Mouse (Mus musculus) MEL (cell line): ENCODE measurements around the gene Gjb2. TPM values are rescaled to one million over a fixed set of nuclear protein-coding genes. Genes with fewer than 3 reads are reported as not detected.

Experiments
- DNase-seq: peaks from one replicate; pipeline ENCODE4 v3.0.0; 2011; ENCODE audit warnings: low read depth, low spot score
- H3K27ac ChIP-seq: 2 replicates; pipeline ENCODE4 v1.5.1; 2012; ENCODE audit warnings: low read depth, mild to moderate bottlenecking, control low read depth, low read length, moderate library complexity; ENCODE audit not compliant: control insufficient read depth
- H3K27me3 ChIP-seq, 2 experiments: fragments of 150-350 bp in 1 of 2; sonication (generic) in 1 of 2; 2 replicates each; pipeline ENCODE4 v1.6.1; 2012; ENCODE audit warnings: low read length in 2 of 2, mild to moderate bottlenecking in 2 of 2, improper control_type of control experiment in 1 of 2, moderate library complexity in 1 of 2; ENCODE audit not compliant: insufficient read depth in 2 of 2, control insufficient read depth in 1 of 2
- H3K36me3 ChIP-seq, 2 experiments: 2 replicates each; pipeline ENCODE4 v1.6.1; 2012 to 2014; ENCODE audit warnings: low read length in 2 of 2, improper control_type of control experiment in 1 of 2, inconsistent platforms in 1 of 2, mild to moderate bottlenecking in 1 of 2; ENCODE audit not compliant: insufficient read depth in 2 of 2, control insufficient read depth in 1 of 2
- H3K4me1 ChIP-seq, 2 experiments: fragments of 150-350 bp in 1 of 2; sonication (generic) in 1 of 2; 2 replicates each; pipeline ENCODE4 v1.6.1; 2012; ENCODE audit warnings: low read length in 2 of 2, improper control_type of control experiment in 1 of 2, mild to moderate bottlenecking in 1 of 2; ENCODE audit not compliant: insufficient read depth in 2 of 2, control insufficient read depth in 1 of 2
- H3K4me3 ChIP-seq, 2 experiments: fragments of 150-350 bp in 1 of 2; sonication (generic) in 1 of 2; 2 replicates each; pipeline ENCODE4 v1.5.1; 2012; ENCODE audit warnings: low read depth in 2 of 2, low read length in 2 of 2, mild to moderate bottlenecking in 2 of 2, moderate library complexity in 2 of 2, control low read depth in 1 of 2, improper control_type of control experiment in 1 of 2; ENCODE audit not compliant: control insufficient read depth in 1 of 2, insufficient read depth in 1 of 2
- H3K79me2 ChIP-seq: 2 replicates; pipeline ENCODE4 v1.6.1; 2012; ENCODE audit warnings: mild to moderate bottlenecking, low read length, moderate library complexity; ENCODE audit not compliant: control insufficient read depth, poor library complexity, insufficient read depth
- H3K9ac ChIP-seq: 2 replicates; pipeline ENCODE4 v1.6.1; 2012; ENCODE audit warnings: low read depth, mild to moderate bottlenecking, control low read depth, low read length, moderate library complexity; ENCODE audit not compliant: control insufficient read depth, poor library complexity, severe bottlenecking
- H3K9me3 ChIP-seq: fragments of 150-350 bp; sonication (generic); replicated peaks from 2 replicates; pipeline ENCODE4 v1.6.1; 2012; ENCODE audit warnings: mild to moderate bottlenecking, low read length, improper control_type of control experiment, moderate library complexity; ENCODE audit not compliant: insufficient read depth
- BHLHE40 ChIP-seq: IDR thresholded peaks from 2 replicates; pipeline ENCODE4 v1.6.1; 2012; ENCODE audit warnings: low read depth, mild to moderate bottlenecking, inconsistent platforms, low read length, improper control_type of control experiment, borderline replicate concordance
- CHD2 ChIP-seq: IDR thresholded peaks from 2 replicates; pipeline ENCODE4 v1.6.1; 2011; ENCODE audit warnings: low read length, improper control_type of control experiment
- E2F4 ChIP-seq: IDR thresholded peaks from 2 replicates; pipeline ENCODE4 v1.6.1; 2011; ENCODE audit warnings: low read depth, low read length, improper control_type of control experiment, borderline replicate concordance
- ETS1 ChIP-seq: IDR thresholded peaks from 2 replicates; pipeline ENCODE4 v1.6.1; 2012; ENCODE audit warnings: low read depth, mild to moderate bottlenecking, inconsistent platforms, low read length, improper control_type of control experiment, moderate library complexity
- GABPA ChIP-seq: IDR thresholded peaks from 2 replicates; pipeline ENCODE4 v1.6.1; 2012; ENCODE audit warnings: low read depth, mild to moderate bottlenecking, inconsistent platforms, low read length, improper control_type of control experiment, moderate library complexity
- HCFC1 ChIP-seq: IDR thresholded peaks from 2 replicates; pipeline ENCODE4 v1.6.1; 2012; ENCODE audit warnings: low read depth, mild to moderate bottlenecking, inconsistent platforms, low read length, improper control_type of control experiment, moderate library complexity
- JUND ChIP-seq: IDR thresholded peaks from 2 replicates; pipeline ENCODE4 v1.6.1; 2011; ENCODE audit warnings: low read depth, mild to moderate bottlenecking, improper control_type of control experiment, low read length
- KAT2A ChIP-seq: conservative IDR thresholded peaks from 2 replicates; pipeline ENCODE4 v1.6.1; 2012; ENCODE audit warnings: low read depth, low read length, improper control_type of control experiment, inconsistent platforms
- MAFK ChIP-seq: IDR thresholded peaks from 2 replicates; pipeline ENCODE4 v1.6.1; 2011; ENCODE audit warnings: low read depth, mild to moderate bottlenecking, low read length, improper control_type of control experiment, borderline replicate concordance
- MAX ChIP-seq: IDR thresholded peaks from 2 replicates; pipeline ENCODE4 v1.6.1; 2011; ENCODE audit warnings: low read length, improper control_type of control experiment
- MEF2A ChIP-seq: IDR thresholded peaks from 2 replicates; pipeline ENCODE4 v1.6.1; 2014; ENCODE audit warnings: low read depth, mild to moderate bottlenecking, inconsistent platforms, low read length, improper control_type of control experiment; ENCODE audit not compliant: poor library complexity, insufficient replicate concordance, severe bottlenecking; ENCODE audit errors: extremely low read depth
- MXI1 ChIP-seq: IDR thresholded peaks from 2 replicates; pipeline ENCODE4 v1.6.1; 2011; ENCODE audit warnings: mild to moderate bottlenecking, low read depth, low read length, improper control_type of control experiment
- MYB ChIP-seq: IDR thresholded peaks from 2 replicates; pipeline ENCODE4 v1.6.1; 2011; ENCODE audit warnings: mild to moderate bottlenecking, low read depth, low read length, improper control_type of control experiment
- NELFE ChIP-seq: IDR thresholded peaks from 2 replicates; pipeline ENCODE4 v1.6.1; 2011; ENCODE audit warnings: low read depth, low read length, improper control_type of control experiment
- POLR2AphosphoS5 ChIP-seq: IDR thresholded peaks from 2 replicates; pipeline ENCODE4 v1.6.1; 2012; ENCODE audit warnings: low read depth, borderline replicate concordance, mild to moderate bottlenecking, inconsistent platforms, low read length, moderate library complexity, mixed read lengths
- RCOR1 ChIP-seq: IDR thresholded peaks from 2 replicates; pipeline ENCODE4 v1.6.1; 2012; ENCODE audit warnings: low read depth, mild to moderate bottlenecking, inconsistent platforms, low read length, improper control_type of control experiment
- SMC3 ChIP-seq: IDR thresholded peaks from 2 replicates; pipeline ENCODE4 v1.6.1; 2011; ENCODE audit warnings: low read depth, low read length, improper control_type of control experiment
- UBTF ChIP-seq: IDR thresholded peaks from 2 replicates; pipeline ENCODE4 v1.6.1; 2012; ENCODE audit warnings: low read depth, mild to moderate bottlenecking, inconsistent platforms, low read length, improper control_type of control experiment, moderate library complexity, borderline replicate concordance; ENCODE audit not compliant: insufficient read depth
- USF2 ChIP-seq, 2 experiments: IDR thresholded peaks; 2 replicates each; pipeline ENCODE4 v1.6.1; 2011 to 2012; ENCODE audit warnings: improper control_type of control experiment in 2 of 2, low read length in 2 of 2, borderline replicate concordance in 1 of 2, inconsistent platforms in 1 of 2, low read depth in 1 of 2, mild to moderate bottlenecking in 1 of 2; ENCODE audit not compliant: insufficient read depth in 1 of 2
- ZC3H11A ChIP-seq: IDR thresholded peaks from 2 replicates; pipeline ENCODE4 v1.6.1; 2012; ENCODE audit warnings: low read depth, mild to moderate bottlenecking, inconsistent platforms, low read length, improper control_type of control experiment
- polyA plus RNA-seq, 2 experiments: library from polyadenylated mRNA; stranded (reverse) in 1 of 2; unstranded in 1 of 2; fragments of >175 nt in 1 of 2; fragments of >200 nt in 1 of 2; gene quantifications; 2 replicates each; pipeline versions ENCODE4 v1.2.1 to v1.2.4; 2012; ENCODE audit warnings: low replicate concordance in 2 of 2, low read depth in 1 of 2; ENCODE audit not compliant: insufficient read length in 2 of 2, insufficient read depth in 1 of 2, missing spikeins in 1 of 2
- total RNA-seq: library from RNA; depleted of rRNA; stranded (reverse); fragments of 300-350 nt; gene quantifications from 2 replicates; pipeline ENCODE4 v1.2.3, GENCODE M21; 2012

The Gjb2 gene
- total and polyA plus RNA-seq, 3 experiments, result not detected

GRCm38 (mm10) chr14:57105721-57106120 lies 1.2 kb upstream of the Gjb2 start:
- H3K4me1 ChIP-seq, result no peaks in the 10 kb centered on the region
- H3K79me2 ChIP-seq, result no peaks in the 10 kb centered on the region
- TF ChIP-seq ETS1 (no peak), MEF2A (no peak), MYB (no peak), SMC3 (no peak), GABPA (no peak), NELFE (no peak), MXI1 (no peak), MAFK (no peak), BHLHE40 (no peak), JUND (no peak), RCOR1 (no peak)
- H3K9me3 ChIP-seq, result no peaks in the 10 kb centered on the region
- no peak overlapping the region for H3K4me3 ChIP-seq
- DNase-seq, result no peak
- H3K36me3 ChIP-seq, result no peaks in the 10 kb centered on the region
- no peak overlapping the region for H3K27ac ChIP-seq
- peaks cover 0 to 3% of the 10 kb centered on the region in 2 experiments; a peak in 2 of 4 replicates for H3K27me3 ChIP-seq
- H3K9ac ChIP-seq, result no peak overlapping the region

- Histone ChIP-seq H3K4me3 (no peak overlapping the region), H3K36me3 (no peaks in the 10 kb centered on the region), H3K79me2 (no peaks in the 10 kb centered on the region), H3K27ac (no peak overlapping the region), H3K4me1 (peaks cover 0 to 4% of the 10 kb centered on the region in 2 experiments; a peak in 1 of 4 replicates), H3K9me3 (no peaks in the 10 kb centered on the region), H3K9ac (no peak overlapping the region), H3K27me3 (peaks cover 0 to 3% of the 10 kb centered on the region in 2 experiments; a peak in 2 of 4 replicates)
- DNase-seq, result no peak
- TF ChIP-seq E2F4 (no peak), USF2 (IDR thresholded peaks at IDR 0.05; ENCODE audit: borderline replicate concordance in 1 of 2, insufficient read depth in 1 of 2, low read depth in 1 of 2, low read length in 2 of 2) (no peak), UBTF (no peak), POLR2AphosphoS5 (no peak), ZC3H11A (no peak), HCFC1 (no peak), MAX (no peak), MXI1 (no peak), CHD2 (no peak), KAT2A (no peak)
Measured at GRCm38 (mm10) chr14:57105111-57105510, 609 bp upstream of the Gjb2 start.
